Mouse (Mus musculus) adrenal gland, postnatal 25 days (tissue): ENCODE measurements around the gene Sgcg. TPM values are rescaled to one million over a fixed set of nuclear protein-coding genes. Genes with fewer than 3 reads are reported as not detected.

Experiments
- DNase-seq: peaks from one replicate; pipeline ENCODE4 v3.0.0; 2021; ENCODE audit warnings: mixed read lengths
- total RNA-seq: library from RNA; stranded (reverse); gene quantifications from 2 replicates; pipeline ENCODE4 v1.2.3, GENCODE M21; 2021

The Sgcg gene
- total RNA-seq, 1 experiment from 2014 or later, result 1.2 TPM

GRCm38 (mm10) chr14:61232016-61232568 lies 26.2 kb downstream of the Sgcg start:
- DNase-seq, result no peak

- no peak for DNase-seq
These were observed 28.1 kb downstream of the Sgcg start for GRCm38 (mm10) chr14:61230179-61230578.

GRCm38 (mm10) chr14:61229763-61230162 lies 28.5 kb downstream of the Sgcg start:
- DNase-seq, result no peak

- no peak for DNase-seq
These were observed 32.1 kb downstream of the Sgcg start for GRCm38 (mm10) chr14:61226151-61226550.

- DNase-seq, result no peak
These were observed 33.8 kb downstream of the Sgcg start for GRCm38 (mm10) chr14:61224387-61225077.

- DNase-seq, result no peak
These were observed 34.5 kb downstream of the Sgcg start for GRCm38 (mm10) chr14:61223740-61224139.

GRCm38 (mm10) chr14:61222506-61222905 lies 35.8 kb downstream of the Sgcg start:
- no peak for DNase-seq

- no peak for DNase-seq
These were observed 37.1 kb downstream of the Sgcg start for GRCm38 (mm10) chr14:61221166-61221565.

- DNase-seq, result no peak
These were observed 46.5 kb downstream of the Sgcg start for GRCm38 (mm10) chr14:61211754-61212153.

GRCm38 (mm10) chr14:61210111-61210510 lies 48.2 kb downstream of the Sgcg start:
- no peak for DNase-seq

GRCm38 (mm10) chr14:61194416-61194815 lies 63.9 kb downstream of the Sgcg start:
- DNase-seq, result no peak

- DNase-seq, result no peak
These were observed 66.0 kb downstream of the Sgcg start for GRCm38 (mm10) chr14:61192326-61192725.

- no peak for DNase-seq
These were observed 66.4 kb downstream of the Sgcg start for GRCm38 (mm10) chr14:61191904-61192303.

GRCm38 (mm10) chr14:61173229-61173628 lies 85.1 kb downstream of the Sgcg start:
- peak; percentile 67 for DNase-seq

GRCm38 (mm10) chr14:61172548-61173158 lies 85.6 kb downstream of the Sgcg start:
- DNase-seq, result peak; percentile 99

GRCm38 (mm10) chr14:61171261-61171970 lies 86.9 kb downstream of the Sgcg start:
- no peak for DNase-seq

Other genes with a start within 250 kb of the Sgcg start
- 50.5 and 71.7 TPM in 2 replicates for gene Tnfrsf19, start 212.0 kb downstream of the Sgcg start, total RNA-seq
- gene Sacs, start 120.0 kb downstream of the Sgcg start, total RNA-seq, result 10.3 and 11.1 TPM in 2 replicates
- gene Arl11, start 51.3 kb upstream of the Sgcg start, total RNA-seq, result 0.86 and 0.91 TPM in 2 replicates
- gene Ebpl, start 101.9 kb upstream of the Sgcg start, total RNA-seq, result 3.2 and 4.5 TPM in 2 replicates
- 32.7 and 33.9 TPM in 2 replicates for gene Kpna3, start 181.4 kb upstream of the Sgcg start, total RNA-seq